Mouse (Mus musculus): Measurements from ENCODE around the gene Nr3c2. TPM values are rescaled to one million over a fixed set of nuclear protein-coding genes. Genes with fewer than 3 reads are reported as not detected.

The Nr3c2 gene
- polyA plus RNA-seq, 1 experiment from 2014 or later = 2.5 TPM

DNA sequence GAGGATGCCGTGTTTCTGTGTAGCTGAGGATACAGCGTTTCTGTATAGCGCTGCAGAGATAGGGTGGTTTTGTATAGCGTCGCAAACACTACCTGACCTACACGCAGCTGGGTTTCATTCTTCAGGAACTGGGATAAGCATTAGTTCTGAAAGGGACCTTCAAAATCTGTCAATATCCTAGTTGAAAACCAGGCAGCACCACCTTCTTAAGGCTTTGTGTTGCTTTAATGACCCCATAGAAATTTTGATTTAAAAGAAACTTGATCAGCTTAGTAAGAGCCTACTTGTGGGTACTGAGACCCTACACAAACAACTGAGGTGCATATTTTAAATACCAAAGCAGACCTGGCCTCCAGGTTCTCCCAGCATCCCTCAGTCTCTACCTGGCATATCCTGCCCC is 372.9 kb downstream of the Nr3c2 start:
- Histone ChIP-seq H3K4me3 (ENCODE audit: low read depth, low read length) (no peak overlapping the region), H3K27ac (replicated peaks) (no peak overlapping the region), H3K9me3 (ENCODE audit: control insufficient read depth, low read length) (no peaks in the 10 kb centered on the region), H3K36me3 (ENCODE audit: control insufficient read depth, insufficient read depth, low read length) (peaks cover 7% of the 10 kb centered on the region; the same call in 1 of the 2 replicates), H3K9ac (ENCODE audit: low read length) (no peak overlapping the region), H3K27me3 (ENCODE audit: control insufficient read depth, insufficient read depth, low read length) (no peaks in the 10 kb centered on the region), H3K4me2 (replicated peaks; ENCODE audit: low read depth) (no peak overlapping the region), H3K4me1 (replicated peaks; ENCODE audit: control insufficient read depth, insufficient read depth) (no peaks in the 10 kb centered on the region)
- no peak for ATAC-seq (ENCODE audit: low FRiP score, low TSS enrichment)
- DNase-seq (ENCODE audit: low spot score) = no peak
- TF ChIP-seq EP300 (optimal IDR thresholded peaks at IDR 0.05) (no peak), CTCF (IDR thresholded peaks at IDR 0.05; ENCODE audit: low read depth) (no peak)
- 76% methylated on average over 6 of the region's 6 CpGs for WGBS

GRCm38 (mm10) chr8:77275571-77275970 is 376.3 kb downstream of the Nr3c2 start:
- H3K27ac ChIP-seq (replicated peaks) = no peak overlapping the region
- H3K9ac ChIP-seq (ENCODE audit: low read length) = no peak overlapping the region
- H3K4me2 ChIP-seq (replicated peaks; ENCODE audit: low read depth) = no peak overlapping the region
- no peaks in the 10 kb centered on the region for H3K27me3 ChIP-seq (ENCODE audit: control insufficient read depth, insufficient read depth, low read length)
- ATAC-seq (ENCODE audit: low FRiP score, low TSS enrichment) (no peak), DNase-seq (ENCODE audit: low spot score) (no peak)
- no peaks in the 10 kb centered on the region for H3K9me3 ChIP-seq (ENCODE audit: control insufficient read depth, low read length)
- TF ChIP-seq EP300 (optimal IDR thresholded peaks at IDR 0.05) = no peak
- no peak for TF ChIP-seq CTCF (IDR thresholded peaks at IDR 0.05; ENCODE audit: low read depth)
- peaks cover under 1% of the 10 kb centered on the region; the same call in 1 of the 2 replicates for H3K36me3 ChIP-seq (ENCODE audit: control insufficient read depth, insufficient read depth, low read length)
- no peak overlapping the region for H3K4me3 ChIP-seq (ENCODE audit: low read depth, low read length)
- H3K4me1 ChIP-seq (replicated peaks; ENCODE audit: control insufficient read depth, insufficient read depth) = no peaks in the 10 kb centered on the region
- WGBS = 84% methylated on average over 5 of the region's 5 CpGs

DNA sequence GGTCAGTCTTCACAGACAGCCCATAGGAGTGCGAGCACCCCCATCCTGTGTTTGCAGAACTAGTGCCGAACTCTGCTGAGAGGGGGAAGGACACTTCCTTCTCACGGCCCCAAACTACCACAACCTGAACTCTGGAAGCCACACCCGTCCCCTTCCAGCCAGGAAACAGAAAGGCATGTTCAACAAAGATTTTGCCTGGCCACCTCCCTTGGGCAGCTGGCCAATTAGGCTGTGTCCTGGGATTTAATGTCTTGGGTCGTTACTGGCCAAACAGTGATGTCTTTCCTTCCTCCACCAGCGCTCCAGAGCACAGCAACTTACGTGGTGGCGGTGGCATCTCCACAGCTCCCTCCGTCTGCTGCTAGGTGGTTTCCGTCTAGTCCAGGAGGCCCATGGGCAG is 377.6 kb downstream of the Nr3c2 start:
- no peak overlapping the region for H3K27ac ChIP-seq (replicated peaks)
- 0 out of 2 replicates have a peak, but pooled peaks cover 2% of the 10 kb centered on the region for H3K36me3 ChIP-seq (ENCODE audit: control insufficient read depth, insufficient read depth, low read length)
- H3K4me1 ChIP-seq (replicated peaks; ENCODE audit: control insufficient read depth, insufficient read depth) = no peaks in the 10 kb centered on the region
- peak; percentile 77 for ATAC-seq (ENCODE audit: low FRiP score, low TSS enrichment)
- no peaks in the 10 kb centered on the region for H3K27me3 ChIP-seq (ENCODE audit: control insufficient read depth, insufficient read depth, low read length)
- TF ChIP-seq CTCF (IDR thresholded peaks at IDR 0.05; ENCODE audit: low read depth) = no peak
- no peak for TF ChIP-seq EP300 (optimal IDR thresholded peaks at IDR 0.05)
- H3K9me3 ChIP-seq (ENCODE audit: control insufficient read depth, low read length) = no peaks in the 10 kb centered on the region
- peak; percentile 58 for DNase-seq (ENCODE audit: low spot score)
- H3K4me2 ChIP-seq (replicated peaks; ENCODE audit: low read depth) = no peak overlapping the region
- no peak overlapping the region for H3K4me3 ChIP-seq (ENCODE audit: low read depth, low read length)
- no peak overlapping the region for H3K9ac ChIP-seq (ENCODE audit: low read length)
- WGBS = 62% methylated on average over 10 of the region's 10 CpGs

DNA sequence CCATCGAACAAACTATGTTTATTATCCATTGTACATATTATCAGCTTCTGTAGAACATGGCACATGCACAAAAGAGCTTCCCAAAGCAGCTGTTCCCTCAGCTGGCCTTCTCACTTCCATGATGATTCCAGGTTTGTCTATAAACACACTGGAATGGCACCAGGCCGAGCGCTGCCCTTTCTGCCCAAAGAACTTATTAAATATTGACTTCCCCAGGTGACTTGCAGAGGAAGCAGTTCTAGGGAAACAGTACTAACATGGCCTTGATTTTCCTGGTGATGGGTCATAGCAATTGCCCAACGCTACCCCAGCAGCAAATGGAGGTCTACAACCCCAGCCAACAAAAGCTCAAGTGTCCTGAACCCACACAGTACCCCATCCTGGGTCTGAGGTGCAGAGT is 379.0 kb downstream of the Nr3c2 start:
- H3K9ac ChIP-seq (ENCODE audit: low read length) = no peak overlapping the region
- no peak overlapping the region for H3K27ac ChIP-seq (replicated peaks)
- TF ChIP-seq EP300 (optimal IDR thresholded peaks at IDR 0.05) (no peak), CTCF (IDR thresholded peaks at IDR 0.05; ENCODE audit: low read depth) (no peak)
- ATAC-seq (ENCODE audit: low FRiP score, low TSS enrichment) (no peak), DNase-seq (ENCODE audit: low spot score) (no peak)
- no peaks in the 10 kb centered on the region for H3K4me1 ChIP-seq (replicated peaks; ENCODE audit: control insufficient read depth, insufficient read depth)
- no peak overlapping the region for H3K4me2 ChIP-seq (replicated peaks; ENCODE audit: low read depth)
- no peaks in the 10 kb centered on the region for H3K27me3 ChIP-seq (ENCODE audit: control insufficient read depth, insufficient read depth, low read length)
- H3K36me3 ChIP-seq (ENCODE audit: control insufficient read depth, insufficient read depth, low read length) = 0 out of 2 replicates have a peak, but pooled peaks cover 2% of the 10 kb centered on the region
- 89% methylated on average over 4 of the region's 4 CpGs for WGBS
- no peaks in the 10 kb centered on the region for H3K9me3 ChIP-seq (ENCODE audit: control insufficient read depth, low read length)
- H3K4me3 ChIP-seq (ENCODE audit: low read depth, low read length) = no peak overlapping the region

- DNase-seq (ENCODE audit: low spot score) (no peak), ATAC-seq (ENCODE audit: low FRiP score, low TSS enrichment) (no peak)
- Histone ChIP-seq H3K9ac (ENCODE audit: low read length) (no peak overlapping the region), H3K27me3 (ENCODE audit: control insufficient read depth, insufficient read depth, low read length) (no peaks in the 10 kb centered on the region), H3K36me3 (ENCODE audit: control insufficient read depth, insufficient read depth, low read length) (0 out of 2 replicates have a peak, but pooled peaks cover 2% of the 10 kb centered on the region), H3K4me1 (replicated peaks; ENCODE audit: control insufficient read depth, insufficient read depth) (no peaks in the 10 kb centered on the region), H3K27ac (replicated peaks) (no peak overlapping the region), H3K4me2 (replicated peaks; ENCODE audit: low read depth) (no peak overlapping the region), H3K9me3 (ENCODE audit: control insufficient read depth, low read length) (no peaks in the 10 kb centered on the region), H3K4me3 (ENCODE audit: low read depth, low read length) (no peak overlapping the region)
- no peak for TF ChIP-seq EP300 (optimal IDR thresholded peaks at IDR 0.05)
- no peak for TF ChIP-seq CTCF (IDR thresholded peaks at IDR 0.05; ENCODE audit: low read depth)
- 58% methylated on average over 3 of the region's 3 CpGs for WGBS
Observed at GRCm38 (mm10) chr8:77279977-77280376, 380.7 kb downstream of the Nr3c2 start.

DNA sequence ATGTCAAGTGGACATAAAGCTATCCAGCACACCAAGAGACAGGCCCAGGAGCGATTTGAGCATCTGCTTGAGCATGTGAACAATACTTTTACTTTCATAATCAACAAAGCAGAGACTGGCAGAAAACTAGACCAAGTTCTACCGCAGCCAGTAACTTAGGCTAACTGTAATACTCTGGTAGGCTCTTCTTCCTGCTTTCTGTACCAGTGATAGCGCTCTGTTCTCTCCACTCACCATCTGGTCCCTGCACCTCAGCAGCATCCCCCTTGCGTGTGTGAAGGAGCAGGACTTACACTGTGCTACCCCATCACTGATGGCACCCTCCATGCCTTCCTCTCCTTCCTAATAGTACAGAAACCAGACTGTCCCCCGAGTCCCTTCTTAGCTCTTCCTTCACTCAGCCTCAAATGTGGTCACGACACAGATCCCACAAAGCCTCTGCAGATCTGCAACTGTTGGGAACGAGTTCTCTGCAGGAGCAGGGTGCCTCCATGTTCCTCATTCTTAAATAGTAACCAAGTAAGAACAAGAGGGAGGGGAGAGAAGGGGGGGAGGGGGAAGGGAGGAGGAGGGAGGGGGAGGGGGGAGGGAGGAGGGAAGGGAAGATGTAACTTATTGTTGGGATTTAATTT is 383.5 kb downstream of the Nr3c2 start:
- ATAC-seq (ENCODE audit: low FRiP score, low TSS enrichment) (no peak), DNase-seq (ENCODE audit: low spot score) (no peak)
- no peak overlapping the region for H3K9ac ChIP-seq (ENCODE audit: low read length)
- no peaks in the 10 kb centered on the region for H3K9me3 ChIP-seq (ENCODE audit: control insufficient read depth, low read length)
- no peak overlapping the region for H3K4me3 ChIP-seq (ENCODE audit: low read depth, low read length)
- no peak overlapping the region for H3K27ac ChIP-seq (replicated peaks)
- WGBS = 82% methylated on average over 7 of the region's 7 CpGs
- H3K4me1 ChIP-seq (replicated peaks; ENCODE audit: control insufficient read depth, insufficient read depth) = no peaks in the 10 kb centered on the region
- H3K36me3 ChIP-seq (ENCODE audit: control insufficient read depth, insufficient read depth, low read length) = 0 out of 2 replicates have a peak, but pooled peaks cover 2% of the 10 kb centered on the region
- TF ChIP-seq CTCF (IDR thresholded peaks at IDR 0.05; ENCODE audit: low read depth) = no peak
- TF ChIP-seq EP300 (optimal IDR thresholded peaks at IDR 0.05) = no peak
- no peaks in the 10 kb centered on the region for H3K27me3 ChIP-seq (ENCODE audit: control insufficient read depth, insufficient read depth, low read length)
- H3K4me2 ChIP-seq (replicated peaks; ENCODE audit: low read depth) = no peak overlapping the region
